Mouse (Mus musculus): ENCODE data around the gene Tmem202. TPM values are rescaled to one million over a fixed set of nuclear protein-coding genes. Genes with fewer than 3 reads are reported as not detected.
A peak's percentile ranks its signal among the peaks of the same experiment; 100 is the strongest.

Gene Tmem202
- polyA plus RNA-seq, 1 experiment from 2014 or later = 0.15 TPM

DNA sequence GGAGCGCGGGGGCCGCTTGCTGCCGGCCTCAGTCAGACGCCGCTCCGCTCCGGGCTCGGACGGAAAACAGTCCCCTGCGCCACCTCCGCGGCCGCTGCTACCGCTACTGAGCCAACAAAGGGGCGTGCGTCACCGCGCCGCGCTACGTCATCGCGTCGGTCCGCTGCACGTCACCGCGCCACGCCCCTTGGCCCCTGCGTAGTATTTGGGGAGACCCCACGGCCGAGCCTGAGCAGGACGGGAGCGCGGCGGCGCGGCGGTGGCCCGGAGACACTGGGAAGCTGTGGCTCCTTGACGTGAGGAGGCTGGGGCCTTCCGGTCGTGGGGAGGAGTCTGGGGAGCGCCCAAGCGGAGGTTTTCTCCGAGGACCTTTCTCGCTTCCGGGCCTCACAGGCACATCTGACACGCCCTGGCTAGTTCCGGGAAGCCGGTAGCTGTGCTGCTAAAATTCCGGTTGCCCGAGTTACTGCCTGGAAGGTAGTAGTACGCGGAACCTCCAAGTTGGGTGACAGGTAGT is 53.0 kb downstream of the Tmem202 start, which contains the start of gene Arih1:
Gene Arih1 (minus strand): TSS at position 70 of the 517 bp plus-strand sequence.
- Histone ChIP-seq H3K4me1 (ENCODE audit: control insufficient read depth, insufficient read depth, low read length) (peaks cover 15% of the 10 kb centered on the region; the same call in 1 of the 2 replicates), H3K9me3 (ENCODE audit: control insufficient read depth, low read length) (no peaks in the 10 kb centered on the region), H3K36me3 (ENCODE audit: control insufficient read depth, insufficient read depth, low read length) (no peaks in the 10 kb centered on the region), H3K27ac (replicated peaks; ENCODE audit: low read depth, low read length) (peak within 1 kb of the TSS; percentile 99), H3K27me3 (replicated peaks; ENCODE audit: control insufficient read depth, insufficient read depth, low read length) (no peaks in the 10 kb centered on the region), H3K9ac (ENCODE audit: low read depth, low read length) (peak within 1 kb of the TSS; percentile 98), H3K4me3 (ENCODE audit: low read depth, low read length) (peak within 1 kb of the TSS; percentile 100), H3K4me2 (ENCODE audit: low read depth, low read length) (peak within 1 kb of the TSS; percentile 96)
- WGBS = 0% methylated on average over 37 of the region's 56 CpGs
- peak; percentile 98 for DNase-seq (ENCODE audit: low spot score)
- peak; percentile 98 for ATAC-seq (ENCODE audit: low read depth)

DNA sequence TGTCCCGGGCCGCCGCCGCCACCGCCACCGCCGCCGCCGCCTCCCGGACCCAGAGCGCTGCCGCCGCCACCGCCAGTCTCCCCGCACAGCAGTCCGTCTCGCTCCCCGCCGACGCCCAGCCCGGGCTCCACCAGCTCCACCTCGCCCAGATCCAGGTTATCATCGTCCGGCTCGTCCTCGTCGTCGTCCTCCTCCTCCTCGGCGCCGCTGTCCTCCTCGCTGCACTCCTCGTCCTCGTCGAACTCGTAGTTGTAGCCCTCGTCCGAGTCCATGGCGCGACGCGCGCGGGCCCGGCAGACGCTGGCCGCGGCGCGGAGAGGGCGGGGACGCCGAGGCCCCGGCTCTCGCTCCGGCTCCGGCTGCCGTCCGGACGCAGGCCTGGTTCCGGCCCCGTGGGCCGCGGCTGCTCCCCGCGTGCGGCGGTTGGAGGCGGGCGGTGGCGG is 53.5 kb downstream of the Tmem202 start:
- Histone ChIP-seq H3K4me3 (ENCODE audit: low read depth, low read length) (peak overlapping the region; percentile 100), H3K4me2 (ENCODE audit: low read depth, low read length) (peak overlapping the region; percentile 96), H3K27me3 (replicated peaks; ENCODE audit: control insufficient read depth, insufficient read depth, low read length) (no peaks in the 10 kb centered on the region), H3K9me3 (ENCODE audit: control insufficient read depth, low read length) (no peaks in the 10 kb centered on the region), H3K27ac (replicated peaks; ENCODE audit: low read depth, low read length) (peak overlapping the region; percentile 99), H3K9ac (ENCODE audit: low read depth, low read length) (peak overlapping the region; percentile 98), H3K4me1 (ENCODE audit: control insufficient read depth, insufficient read depth, low read length) (peaks cover 15% of the 10 kb centered on the region; the same call in 1 of the 2 replicates), H3K36me3 (ENCODE audit: control insufficient read depth, insufficient read depth, low read length) (no peaks in the 10 kb centered on the region)
- no peak for DNase-seq (ENCODE audit: low spot score)
- 1% methylated on average over 21 of the region's 71 CpGs for WGBS
- peak; percentile 71 for ATAC-seq (ENCODE audit: low read depth)

DNA sequence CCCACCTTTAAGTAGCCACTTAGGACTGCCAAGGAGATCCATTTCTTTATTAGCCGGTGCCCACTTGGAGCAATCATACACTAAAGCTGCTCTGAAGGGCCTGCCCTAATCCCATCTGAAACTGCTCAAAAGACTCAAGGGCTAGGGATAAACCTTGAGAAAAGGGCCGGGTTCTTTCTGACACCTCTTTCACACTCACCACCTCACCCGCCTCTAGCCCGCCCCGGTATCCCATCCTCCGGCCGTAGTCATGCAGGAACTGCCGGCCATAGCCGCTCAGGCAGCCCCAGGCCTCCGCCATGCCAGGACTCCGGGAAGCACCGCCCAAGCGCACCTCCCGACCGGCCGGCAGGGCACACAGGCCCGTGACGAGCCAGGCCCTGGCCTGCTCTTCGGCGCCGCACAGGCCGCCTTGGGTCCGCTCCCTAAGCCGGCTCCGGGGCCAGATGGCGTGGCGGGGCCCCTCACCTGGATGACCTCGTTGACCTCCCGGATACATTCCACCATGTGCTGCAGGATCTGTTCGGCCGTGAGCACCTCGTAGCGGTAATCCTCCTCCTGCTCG is 54.1 kb downstream of the Tmem202 start:
- H3K36me3 ChIP-seq (ENCODE audit: control insufficient read depth, insufficient read depth, low read length) = no peaks in the 10 kb centered on the region
- H3K4me3 ChIP-seq (ENCODE audit: low read depth, low read length) = peak overlapping the region; percentile 100
- peaks cover 15% of the 10 kb centered on the region; the same call in 1 of the 2 replicates for H3K4me1 ChIP-seq (ENCODE audit: control insufficient read depth, insufficient read depth, low read length)
- H3K27me3 ChIP-seq (replicated peaks; ENCODE audit: control insufficient read depth, insufficient read depth, low read length) = no peaks in the 10 kb centered on the region
- H3K27ac ChIP-seq (replicated peaks; ENCODE audit: low read depth, low read length) = peak overlapping the region; percentile 99
- DNase-seq (ENCODE audit: low spot score) = peak; percentile 50
- peak; percentile 17 for ATAC-seq (ENCODE audit: low read depth)
- peak overlapping the region; percentile 96 for H3K4me2 ChIP-seq (ENCODE audit: low read depth, low read length)
- H3K9me3 ChIP-seq (ENCODE audit: control insufficient read depth, low read length) = no peaks in the 10 kb centered on the region
- peak overlapping the region; percentile 98 for H3K9ac ChIP-seq (ENCODE audit: low read depth, low read length)
- under 1% methylated on average over 10 of the region's 34 CpGs for WGBS

DNA sequence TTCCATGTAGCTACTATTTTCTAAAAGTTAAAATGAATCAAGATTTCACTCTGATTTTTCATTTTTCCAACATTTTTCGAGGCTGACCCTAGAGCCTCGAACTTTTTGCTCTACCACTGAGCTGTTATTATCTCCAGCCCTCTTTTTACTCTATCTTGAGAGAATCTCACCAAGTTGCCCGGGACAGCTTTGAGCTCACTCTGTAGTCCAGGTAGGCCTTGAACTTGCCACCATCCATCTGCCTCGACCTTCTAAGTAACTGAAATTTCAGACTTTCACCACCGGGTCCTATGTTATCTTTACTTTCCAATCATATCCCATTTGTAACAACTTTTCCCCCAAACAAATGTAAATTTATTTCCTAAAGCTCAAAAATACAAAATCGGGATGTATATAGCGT is 54.9 kb downstream of the Tmem202 start:
- Histone ChIP-seq H3K4me3 (ENCODE audit: low read depth, low read length) (peak overlapping the region; percentile 100), H3K9ac (ENCODE audit: low read depth, low read length) (peak overlapping the region; percentile 98), H3K4me2 (ENCODE audit: low read depth, low read length) (peak overlapping the region; percentile 96), H3K36me3 (ENCODE audit: control insufficient read depth, insufficient read depth, low read length) (0 out of 2 replicates have a peak, but pooled peaks cover 3% of the 10 kb centered on the region), H3K9me3 (ENCODE audit: control insufficient read depth, low read length) (no peaks in the 10 kb centered on the region), H3K27me3 (replicated peaks; ENCODE audit: control insufficient read depth, insufficient read depth, low read length) (no peaks in the 10 kb centered on the region), H3K27ac (replicated peaks; ENCODE audit: low read depth, low read length) (peak overlapping the region; percentile 99; the same call in 1 of the 2 replicates), H3K4me1 (ENCODE audit: control insufficient read depth, insufficient read depth, low read length) (peaks cover 15% of the 10 kb centered on the region; the same call in 1 of the 2 replicates)
- DNase-seq (ENCODE audit: low spot score) (peak; percentile 3), ATAC-seq (ENCODE audit: low read depth) (no peak)
- WGBS = 10% methylated on average over 7 of the region's 7 CpGs

DNA sequence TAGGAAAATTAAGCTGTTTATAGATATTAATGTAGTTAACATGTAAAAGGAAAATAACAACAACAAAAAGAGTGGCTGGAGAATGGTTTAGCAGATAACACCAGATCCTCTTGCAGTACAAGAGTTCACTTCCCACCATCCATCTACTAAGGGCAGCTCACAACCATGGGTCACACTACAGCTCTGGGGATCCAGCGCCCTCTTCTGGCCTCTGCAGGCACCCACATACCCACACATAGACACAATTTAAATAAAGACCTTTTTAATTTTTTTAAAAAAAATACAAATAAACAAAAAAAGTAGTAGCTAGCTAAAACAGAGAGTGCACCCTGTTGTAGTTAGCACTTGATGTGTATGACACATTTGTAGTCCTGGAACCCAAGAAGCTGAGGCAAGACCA is 57.2 kb downstream of the Tmem202 start:
- no peak overlapping the region for H3K27ac ChIP-seq (replicated peaks; ENCODE audit: low read depth, low read length)
- 22% methylated on average over 1 of the region's 1 CpGs for WGBS
- 0 out of 2 replicates have a peak, but pooled peaks cover 3% of the 10 kb centered on the region for H3K36me3 ChIP-seq (ENCODE audit: control insufficient read depth, insufficient read depth, low read length)
- H3K4me2 ChIP-seq (ENCODE audit: low read depth, low read length) = no peak overlapping the region
- peaks cover 22% of the 10 kb centered on the region; the same call in 1 of the 2 replicates for H3K4me1 ChIP-seq (ENCODE audit: control insufficient read depth, insufficient read depth, low read length)
- H3K27me3 ChIP-seq (replicated peaks; ENCODE audit: control insufficient read depth, insufficient read depth, low read length) = no peaks in the 10 kb centered on the region
- H3K4me3 ChIP-seq (ENCODE audit: low read depth, low read length) = no peak overlapping the region
- ATAC-seq (ENCODE audit: low read depth) = no peak
- no peak overlapping the region for H3K9ac ChIP-seq (ENCODE audit: low read depth, low read length)
- no peak for DNase-seq (ENCODE audit: low spot score)
- no peaks in the 10 kb centered on the region for H3K9me3 ChIP-seq (ENCODE audit: control insufficient read depth, low read length)

DNA sequence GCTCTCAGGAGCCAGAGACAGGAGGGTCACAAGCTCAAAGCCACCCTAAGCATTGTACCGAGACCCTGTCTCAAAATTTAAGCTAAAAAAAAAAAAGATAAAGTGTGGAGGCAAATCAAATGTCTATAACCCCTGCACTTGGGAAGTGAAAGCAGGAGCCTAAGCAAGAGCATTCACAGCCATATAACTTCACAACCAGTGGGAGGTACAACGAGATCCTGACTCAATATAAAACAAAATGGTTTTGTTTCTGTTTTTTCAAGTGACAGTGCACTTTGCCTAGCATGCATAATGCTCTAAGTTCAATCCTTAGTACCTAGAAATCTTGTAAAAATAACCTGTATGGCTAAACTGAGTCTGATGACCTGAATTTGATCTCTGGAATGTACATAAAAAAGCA is 63.0 kb downstream of the Tmem202 start:
- H3K9me3 ChIP-seq (ENCODE audit: control insufficient read depth, low read length) = no peaks in the 10 kb centered on the region
- peaks cover 7% of the 10 kb centered on the region; the same call in 1 of the 2 replicates for H3K4me1 ChIP-seq (ENCODE audit: control insufficient read depth, insufficient read depth, low read length)
- no peak overlapping the region for H3K4me3 ChIP-seq (ENCODE audit: low read depth, low read length)
- H3K9ac ChIP-seq (ENCODE audit: low read depth, low read length) = no peak overlapping the region
- ATAC-seq (ENCODE audit: low read depth) = no peak
- H3K27me3 ChIP-seq (replicated peaks; ENCODE audit: control insufficient read depth, insufficient read depth, low read length) = no peaks in the 10 kb centered on the region
- no peak overlapping the region for H3K27ac ChIP-seq (replicated peaks; ENCODE audit: low read depth, low read length)
- 90% methylated on average over 2 of the region's 2 CpGs for WGBS
- no peak overlapping the region for H3K4me2 ChIP-seq (ENCODE audit: low read depth, low read length)
- peaks cover 16% of the 10 kb centered on the region; the same call in 1 of the 2 replicates for H3K36me3 ChIP-seq (ENCODE audit: control insufficient read depth, insufficient read depth, low read length)
- DNase-seq (ENCODE audit: low spot score) = no peak

DNA sequence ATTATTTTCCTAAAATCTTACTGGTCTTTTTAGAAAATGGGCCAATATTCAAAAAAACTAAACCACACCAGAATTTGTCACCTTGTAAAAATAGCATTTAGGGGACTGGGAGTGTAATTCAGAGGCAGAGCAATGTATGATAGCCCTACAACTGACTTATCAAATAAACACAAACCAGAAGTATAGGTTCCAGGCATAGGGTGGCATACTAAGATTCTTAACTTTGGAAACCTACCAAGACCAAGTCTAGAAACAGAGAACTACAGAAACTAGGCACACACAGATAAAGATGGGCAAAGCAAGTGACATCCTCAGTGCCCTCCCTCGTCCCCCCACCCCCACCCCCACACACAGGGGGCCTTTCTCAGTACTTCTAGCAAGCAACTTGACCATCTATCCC is 64.8 kb downstream of the Tmem202 start:
- no peak overlapping the region for H3K4me2 ChIP-seq (ENCODE audit: low read depth, low read length)
- no peaks in the 10 kb centered on the region for H3K9me3 ChIP-seq (ENCODE audit: control insufficient read depth, low read length)
- H3K27ac ChIP-seq (replicated peaks; ENCODE audit: low read depth, low read length) = no peak overlapping the region
- H3K4me1 ChIP-seq (ENCODE audit: control insufficient read depth, insufficient read depth, low read length) = peaks cover 7% of the 10 kb centered on the region; the same call in 1 of the 2 replicates
- 92% methylated on average over 1 of the region's 1 CpGs for WGBS
- H3K9ac ChIP-seq (ENCODE audit: low read depth, low read length) = no peak overlapping the region
- DNase-seq (ENCODE audit: low spot score) (no peak), ATAC-seq (ENCODE audit: low read depth) (no peak)
- H3K4me3 ChIP-seq (ENCODE audit: low read depth, low read length) = no peak overlapping the region
- peaks cover 18% of the 10 kb centered on the region; the same call in 1 of the 2 replicates for H3K36me3 ChIP-seq (ENCODE audit: control insufficient read depth, insufficient read depth, low read length)
- H3K27me3 ChIP-seq (replicated peaks; ENCODE audit: control insufficient read depth, insufficient read depth, low read length) = no peaks in the 10 kb centered on the region

DNA sequence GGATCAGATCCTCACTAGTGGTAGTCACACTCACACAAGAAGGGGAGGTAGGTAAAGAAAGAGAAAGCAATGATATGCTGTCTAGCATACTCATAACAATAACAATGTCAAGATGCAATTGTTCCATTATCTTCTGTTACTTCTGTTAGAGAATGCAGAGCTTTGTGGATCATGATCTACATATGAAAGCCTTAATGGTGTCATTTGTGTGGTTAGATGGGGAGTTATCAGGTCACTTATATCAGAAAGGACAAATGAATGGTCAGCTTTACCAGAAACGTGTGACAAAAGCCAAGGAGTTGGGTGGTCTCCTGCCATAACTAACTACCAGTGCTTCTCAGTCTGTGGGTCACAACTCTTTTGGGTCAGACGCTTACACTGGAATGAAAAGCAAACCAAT is 66.5 kb downstream of the Tmem202 start:
- no peak overlapping the region for H3K4me2 ChIP-seq (ENCODE audit: low read depth, low read length)
- H3K9ac ChIP-seq (ENCODE audit: low read depth, low read length) = no peak overlapping the region
- WGBS = 88% methylated on average over 2 of the region's 2 CpGs
- 0 out of 2 replicates have a peak, but pooled peaks cover 5% of the 10 kb centered on the region for H3K4me1 ChIP-seq (ENCODE audit: control insufficient read depth, insufficient read depth, low read length)
- H3K4me3 ChIP-seq (ENCODE audit: low read depth, low read length) = no peak overlapping the region
- H3K27ac ChIP-seq (replicated peaks; ENCODE audit: low read depth, low read length) = no peak overlapping the region
- DNase-seq (ENCODE audit: low spot score) (no peak), ATAC-seq (ENCODE audit: low read depth) (no peak)
- H3K36me3 ChIP-seq (ENCODE audit: control insufficient read depth, insufficient read depth, low read length) = peaks cover 18% of the 10 kb centered on the region; the same call in 1 of the 2 replicates
- H3K27me3 ChIP-seq (replicated peaks; ENCODE audit: control insufficient read depth, insufficient read depth, low read length) = no peaks in the 10 kb centered on the region
- H3K9me3 ChIP-seq (ENCODE audit: control insufficient read depth, low read length) = no peaks in the 10 kb centered on the region

Measured in embryonic facial prominence, embryonic 14.5 days (tissue).